Mouse (Mus musculus): ENCODE measurements around the gene Rgl3. TPM values are rescaled to one million over a fixed set of nuclear protein-coding genes. Genes with fewer than 3 reads are reported as not detected.
A peak's percentile ranks its signal among the peaks of the same experiment; 100 is the strongest.

Gene Rgl3
- total RNA-seq, 2 experiments from 2014 or later = 19.2 to 51.9 TPM

DNA sequence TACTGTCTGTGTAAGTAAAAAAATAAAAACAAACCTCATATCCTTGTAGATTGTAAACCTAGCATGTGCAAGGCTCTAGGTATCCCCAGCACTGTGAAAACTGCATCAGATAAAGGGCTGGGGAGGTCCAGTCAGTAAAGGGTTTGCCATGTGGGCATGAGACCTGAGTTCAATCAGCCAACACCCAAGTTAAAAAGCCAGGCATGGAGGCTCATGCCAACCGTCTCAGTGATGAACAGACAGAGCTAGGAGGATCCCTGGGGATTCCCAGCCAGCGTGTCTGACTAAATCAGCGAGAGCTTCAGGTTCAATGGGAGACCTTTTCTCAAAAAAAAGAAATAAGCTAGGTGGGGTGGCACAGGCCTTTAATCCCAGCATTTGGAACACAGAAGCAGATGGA is 64.2 kb downstream of the Rgl3 start:
- DNase-seq (ENCODE audit: low spot score in 2 of 2) = no peak

DNA sequence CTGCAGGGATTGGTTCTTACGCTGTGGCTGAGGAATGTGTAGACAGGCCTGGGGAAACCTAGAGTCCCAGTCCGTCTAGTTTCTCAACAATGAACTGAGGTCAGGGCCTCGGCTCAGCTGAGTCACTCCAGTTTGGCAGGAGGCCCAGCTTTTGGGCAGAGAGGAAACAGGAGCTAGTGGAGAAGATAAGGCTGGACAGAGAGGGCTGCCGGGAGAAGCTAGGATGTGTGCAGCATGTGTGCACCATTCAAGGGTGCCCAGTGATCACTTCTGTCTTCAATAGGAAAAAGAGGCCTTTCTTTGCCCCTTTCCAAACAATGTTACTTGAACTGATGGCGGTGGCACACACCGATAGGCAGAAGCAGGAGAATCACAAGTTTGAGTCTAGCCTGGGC is 65.2 kb downstream of the Rgl3 start:
- DNase-seq (ENCODE audit: low spot score in 2 of 2) = peak; percentile 86 to 93

DNA sequence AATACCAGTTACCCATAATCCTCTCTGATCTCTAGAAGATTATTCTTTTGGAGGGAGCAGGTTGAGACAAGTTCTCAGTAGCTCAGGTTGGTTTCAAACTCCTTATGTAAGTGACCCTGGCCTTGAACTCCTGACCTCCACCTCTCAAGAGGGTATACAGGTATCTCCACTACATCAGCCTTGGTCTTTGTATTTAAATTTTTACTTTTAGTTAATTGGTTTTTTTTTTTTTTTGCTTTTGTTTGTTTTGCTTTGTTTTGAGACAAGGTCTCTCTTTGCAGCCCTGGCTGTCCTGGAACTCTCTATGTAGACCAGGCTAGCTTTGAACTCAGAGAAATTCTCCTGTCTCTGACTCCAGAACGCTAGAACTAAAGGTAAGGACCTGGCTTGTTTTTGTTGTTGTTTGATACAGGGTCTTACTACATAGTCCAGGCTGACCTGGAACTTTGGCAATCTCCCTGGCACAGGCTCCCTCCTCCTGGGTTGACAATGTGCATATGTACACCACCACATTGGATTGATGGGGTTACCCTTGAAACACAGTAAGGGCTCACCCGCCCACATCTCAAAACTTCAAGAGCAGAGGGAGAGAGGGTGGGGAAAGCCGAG is 65.7 kb downstream of the Rgl3 start:
- no peak for DNase-seq (ENCODE audit: low spot score in 2 of 2)

DNA sequence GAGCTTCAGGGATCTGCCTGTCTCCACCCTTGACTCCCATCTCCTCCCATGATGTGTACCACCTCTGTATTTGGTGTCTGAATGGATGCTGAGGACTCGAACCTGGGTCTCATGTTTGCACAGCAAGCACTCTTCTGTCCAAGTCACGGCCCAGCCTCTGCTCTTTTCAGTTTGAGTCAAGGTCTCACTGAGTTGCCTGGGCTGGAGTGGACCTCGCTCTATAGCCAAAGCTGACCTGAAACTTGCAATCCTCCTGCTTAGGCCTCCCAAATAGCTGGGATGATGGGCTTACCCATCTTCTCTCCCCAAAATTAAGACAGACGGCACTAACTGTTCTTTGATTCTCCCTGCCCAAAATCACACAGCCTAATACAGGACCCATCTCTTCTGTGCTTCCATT is 66.2 kb downstream of the Rgl3 start:
- no peak for DNase-seq (ENCODE audit: low spot score in 2 of 2)

Other genes starting within 250 kb of the Rgl3 start
- gene Spc24, start 229.1 kb downstream of the Rgl3 start, total RNA-seq (2021) = 1 to 10 TPM in 1 of 2 experiments, under 1 TPM in 1; 0.56 to 1.1 TPM
- 10 to 100 TPM; 31.1 to 31.3 TPM for gene Kank2, start 190.7 kb downstream of the Rgl3 start, total RNA-seq (2021)
- gene Angptl8, start 153.9 kb downstream of the Rgl3 start, total RNA-seq (2021) = 10 to 100 TPM in 1 of 2 experiments, 1 to 10 TPM in 1; 8.2 to 26.2 TPM
- 10 to 100 TPM; 29.7 to 36.1 TPM for gene Dock6, start 136.8 kb downstream of the Rgl3 start, total RNA-seq (2021)
- 10 to 100 TPM; 40.6 to 43.4 TPM for gene Rab3d, start 71.3 kb downstream of the Rgl3 start, total RNA-seq (2021)
- 10 to 100 TPM; 10.7 to 11.2 TPM for gene Ccdc159, start 62.0 kb downstream of the Rgl3 start, total RNA-seq (2021)
- gene Tmem205, start 61.9 kb downstream of the Rgl3 start, total RNA-seq (2021) = 100 to 1,000 TPM; 280 to 531 TPM
- gene Plppr2, start 52.4 kb downstream of the Rgl3 start, total RNA-seq (2021) = 10 to 100 TPM; 19.4 to 22.3 TPM
- 10 to 100 TPM; 12.3 to 14.2 TPM for gene Swsap1, start 33.7 kb downstream of the Rgl3 start, total RNA-seq (2021)
- gene Epor, start 25.9 kb downstream of the Rgl3 start, total RNA-seq (2021) = 1 to 10 TPM; 1.6 to 2.9 TPM
- gene Ccdc151, start 13.2 kb upstream of the Rgl3 start, total RNA-seq (2021) = 1 to 10 TPM in 1 of 2 experiments, under 1 TPM in 1; 0.77 to 1.1 TPM
- 100 to 1,000 TPM; 132 to 173 TPM for gene Prkcsh, start 13.4 kb upstream of the Rgl3 start, total RNA-seq (2021)
- gene Elavl3, start 62.6 kb upstream of the Rgl3 start, total RNA-seq (2021) = 1 to 10 TPM; 2.7 to 2.8 TPM
- under 1 TPM in 1 of 2 experiments, not detected in 1; 0.61 TPM for gene Gm49318, start 81.8 kb upstream of the Rgl3 start, total RNA-seq (2021)
- gene Zfp653, start 81.9 kb upstream of the Rgl3 start, total RNA-seq (2021) = 1 to 10 TPM; 8.4 to 8.7 TPM
- 10 to 100 TPM; 49.0 to 64.4 TPM for gene Ecsit, start 96.0 kb upstream of the Rgl3 start, total RNA-seq (2021)
- gene Cnn1, start 109.8 kb upstream of the Rgl3 start, total RNA-seq (2021) = 1 to 10 TPM in 1 of 2 experiments, under 1 TPM in 1; 0.99 to 2.7 TPM
- gene Elof1, start 127.7 kb upstream of the Rgl3 start, total RNA-seq (2021) = 10 to 100 TPM; 73.3 to 81.8 TPM
- 10 to 100 TPM; 46.9 to 92.0 TPM for gene Acp5, start 146.3 kb upstream of the Rgl3 start, total RNA-seq (2021)
- 10 to 100 TPM; 42.5 to 44.3 TPM for gene Pigyl, start 167.4 kb upstream of the Rgl3 start, total RNA-seq (2021)
- gene Zfp872, start 198.6 kb upstream of the Rgl3 start, total RNA-seq (2021) = 1 to 10 TPM; 1.8 to 2.0 TPM
- 10 to 100 TPM; 35.5 to 44.0 TPM for gene Zfp809, start 236.3 kb upstream of the Rgl3 start, total RNA-seq (2021)